ENCODE assay signal across 9 mouse cellular contexts in the genomic region with DNA sequence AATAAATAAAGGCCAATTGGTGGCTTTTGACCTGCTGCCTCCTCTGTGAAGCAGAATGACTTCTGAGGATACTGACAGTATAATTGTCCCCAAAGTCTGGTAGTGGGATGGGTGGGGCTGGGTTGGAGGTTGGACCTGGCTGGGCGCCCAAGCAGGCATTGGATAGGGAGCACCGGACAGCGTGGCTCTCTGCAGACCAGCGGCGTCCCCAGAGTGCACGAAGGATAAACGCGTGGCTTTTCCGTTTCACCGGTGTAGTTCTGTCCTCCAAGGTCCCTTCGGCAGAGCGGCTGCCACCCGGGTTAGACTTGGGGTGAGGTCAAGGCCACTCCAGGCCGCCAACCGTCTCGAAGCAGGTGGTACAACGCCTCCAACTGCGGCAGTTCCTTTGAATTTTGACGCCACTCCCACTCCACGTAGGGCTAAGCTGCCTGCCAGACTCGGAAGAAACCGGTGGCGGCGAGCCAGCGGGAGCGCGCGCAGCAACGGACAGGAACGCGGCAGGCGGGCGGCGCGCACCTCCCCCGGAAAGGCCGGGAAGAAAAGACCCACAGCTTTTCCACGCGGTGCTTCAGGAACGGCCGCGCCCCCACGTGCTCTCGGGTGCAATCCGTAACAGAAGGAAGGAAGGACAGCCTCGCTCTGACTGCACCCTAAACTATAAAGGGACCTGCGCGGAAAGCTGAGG. TPM values are rescaled to one million over a fixed set of nuclear protein-coding genes. Genes with fewer than 3 reads are reported as not detected.
DNase-seq lines count a peak whose midpoint lies in the region; ATAC-seq lines count a peak whose summit lies in the region.
"Had no signal": no experiment of that assay in that cellular context is flagged by ENCODE, and none has a peak within 500 bp of the region (broad histone marks: within the 10 kb centered on the region; RNA-seq: fewer than 3 reads in every experiment).

No protein-coding gene starts in this region.

- no peaks in the 10 kb centered on the region for H3K4me1 ChIP-seq in hindbrain, embryonic 14.5 days (replicated peaks; ENCODE audit: control insufficient read depth, insufficient read depth, low read length)

- peak overlapping the region; percentile 52 for H3K4me3 ChIP-seq in hindbrain, embryonic 14.5 days (replicated peaks; ENCODE audit: low read length)

- peak overlapping the region; percentile 70 for H3K9ac ChIP-seq in hindbrain, embryonic 14.5 days

- no peaks in the 10 kb centered on the region for H3K9me3 ChIP-seq in hindbrain, embryonic 14.5 days (ENCODE audit: control insufficient read depth, low read length)

- H3K4me2 ChIP-seq in hindbrain, embryonic 14.5 days (replicated peaks): peak overlapping the region; percentile 90

- under 1% methylated on average over 48 of the region's 48 CpGs for WGBS in hindbrain, embryonic 14.5 days

- no peaks in the 10 kb centered on the region for H3K36me3 ChIP-seq in hindbrain, embryonic 14.5 days (replicated peaks; ENCODE audit: control insufficient read depth, insufficient read depth)

- peak; percentile 36 for DNase-seq in T-cell, adult 2 months (ENCODE audit: low spot score)
- DNase-seq in cerebellum, postnatal 4 days (ENCODE audit: low spot score in 2 of 2): peak; percentile 56 to 77
- DNase-seq in frontal cortex, postnatal 36 days (ENCODE audit: low spot score in 2 of 2): peak; percentile 85
- DNase-seq in hindbrain, embryonic 14.5 days (ENCODE audit: low spot score): peak; percentile 83
- DNase-seq in left cerebral cortex, adult 18-20 months (ENCODE audit: low spot score in 2 of 2): peak; percentile 80 to 92
- DNase-seq in lung, postnatal 36 days: peak; percentile 90
- DNase-seq in right cerebral cortex, adult 18-20 months: peak; percentile 90
- peak; percentile 38 for DNase-seq in urinary bladder, postnatal 10 days (ENCODE audit: low spot score)

- H3K27me3 ChIP-seq in hindbrain, embryonic 14.5 days (ENCODE audit: control insufficient read depth, insufficient read depth, low read length): no peaks in the 10 kb centered on the region

- peak; percentile 87 for ATAC-seq in hindbrain, embryonic 14.5 days (ENCODE audit: low FRiP score)

- H3K27ac ChIP-seq in hindbrain, embryonic 14.5 days: 0 out of 2 replicates have a peak overlapping the region, but pooled peaks have one; percentile 28

RNA-seq across cellular contexts. Expression of a gene that starts 22.5 kb away (rescaled TPM):
- 30.7 and 31.6 TPM in 2 replicates for polyA plus RNA-seq in hindbrain, embryonic 14.5 days (2014; fragmentation: Nextera tagmentation; extraction: Ambion mirVana)
- 1 to 10 TPM; 5.7 to 6.6 TPM for total RNA-seq in left cerebral cortex, adult 18-20 months (2021)

RNA-seq across cellular contexts. Expression of a gene that starts 32.9 kb away (rescaled TPM):
- 36.2 and 38.9 TPM in 2 replicates for polyA plus RNA-seq in hindbrain, embryonic 14.5 days (2014; fragmentation: Nextera tagmentation; extraction: Ambion mirVana)
- 10 to 100 TPM; 23.3 to 25.5 TPM for total RNA-seq in left cerebral cortex, adult 18-20 months (2021)

RNA-seq across cellular contexts. Expression of a gene that starts 33.0 kb away (rescaled TPM):
- polyA plus RNA-seq in hindbrain, embryonic 14.5 days (2014; fragmentation: Nextera tagmentation; extraction: Ambion mirVana): 3.9 and 4.0 TPM in 2 replicates
- 10 to 100 TPM; 12.9 to 13.4 TPM for total RNA-seq in left cerebral cortex, adult 18-20 months (2021)

RNA-seq across cellular contexts. Expression of a gene that starts 38.0 kb away (rescaled TPM):
- polyA plus RNA-seq in hindbrain, embryonic 14.5 days (2014; fragmentation: Nextera tagmentation; extraction: Ambion mirVana): not detected in 2 replicates
- not detected for total RNA-seq in left cerebral cortex, adult 18-20 months (2021)
- total RNA-seq: neutrophil, adult 5-6 weeks had no signal

Comparison
In these comparisons a context has a peak if more than half of its experiments do, and no peak if none do; other contexts are left out.
1. Peak in every context shown above with its lines: DNase-seq, ATAC-seq, H3K4me3 ChIP-seq and H3K27ac ChIP-seq.
2. DNase-seq: peak in every context shown above with its lines; median percentile 90 in lung, postnatal 36 days; 90 in right cerebral cortex, adult 18-20 months; 86 in left cerebral cortex, adult 18-20 months; 85 in frontal cortex, postnatal 36 days; 83 in hindbrain, embryonic 14.5 days; 66 in cerebellum, postnatal 4 days; 38 in urinary bladder, postnatal 10 days; 36 in T-cell, adult 2 months.